In genomic region chr13:60737632-60738324, GRCm38 (mm10) we compare ENCODE assay signal across 8 mouse cellular contexts. TPM values are rescaled to one million over a fixed set of nuclear protein-coding genes. Genes with fewer than 3 reads are reported as not detected.
A peak's percentile ranks its signal among the peaks of the same experiment; 100 is the strongest.
DNase-seq lines count a peak whose midpoint lies in the region; ATAC-seq and TF ChIP-seq lines count a peak whose summit lies in the region.

No protein-coding gene starts in this region.

- WGBS in embryonic facial prominence, embryonic 11.5 days: 15% methylated on average over 9 of the region's 9 CpGs
- 9% methylated on average over 9 of the region's 9 CpGs for WGBS in kidney, adult 2 months
- WGBS in liver, embryonic 14.5 days (ENCODE audit: insufficient replicate concordance): 4% methylated on average over 9 of the region's 9 CpGs
- 12% methylated on average over 9 of the region's 9 CpGs for WGBS in stomach, embryonic 15.5 days

- no peak for TF ChIP-seq POLR2A in kidney, adult 2 months (IDR thresholded peaks at IDR 0.05; ENCODE audit: low read depth, low read length)

- H3K9me3 ChIP-seq in embryonic facial prominence, embryonic 11.5 days (replicated peaks; ENCODE audit: control insufficient read depth, low read length): no peaks in the 10 kb centered on the region
- H3K9me3 ChIP-seq in liver, embryonic 14.5 days (ENCODE audit: control insufficient read depth, low read length): no peaks in the 10 kb centered on the region
- H3K9me3 ChIP-seq in stomach, embryonic 15.5 days: no peaks in the 10 kb centered on the region

- intact Hi-C loops in left cerebral cortex, postnatal 36 days (cut with DNase I): loop anchor here (1.0 kb wide), 2 partner anchors 135 to 258 kb away; no protein-coding TSS in a partner anchor

- no peaks in the 10 kb centered on the region for H3K27me3 ChIP-seq in embryonic facial prominence, embryonic 11.5 days (ENCODE audit: control insufficient read depth, insufficient read depth, low read length)
- H3K27me3 ChIP-seq in kidney, adult 2 months (replicated peaks; ENCODE audit: control insufficient read depth, insufficient read depth, low read length): no peaks in the 10 kb centered on the region
- no peaks in the 10 kb centered on the region for H3K27me3 ChIP-seq in liver, embryonic 14.5 days (ENCODE audit: control insufficient read depth, insufficient read depth, low read length)
- no peaks in the 10 kb centered on the region for H3K27me3 ChIP-seq in stomach, embryonic 15.5 days (replicated peaks)

- no peak overlapping the region for H3K9ac ChIP-seq in embryonic facial prominence, embryonic 11.5 days (replicated peaks; ENCODE audit: low read length)
- H3K9ac ChIP-seq in liver, embryonic 14.5 days (replicated peaks): no peak overlapping the region
- H3K9ac ChIP-seq in stomach, embryonic 15.5 days: no peak overlapping the region

- peak overlapping the region; percentile 3 for H3K4me2 ChIP-seq in embryonic facial prominence, embryonic 11.5 days (ENCODE audit: low read depth, low read length)
- H3K4me2 ChIP-seq in liver, embryonic 14.5 days (ENCODE audit: low read depth): peak overlapping the region; percentile 65
- peak overlapping the region; percentile 48 for H3K4me2 ChIP-seq in stomach, embryonic 15.5 days

- DNase-seq in left cerebral cortex, adult 11 months (ENCODE audit: low spot score): peak; percentile 50
- DNase-seq in left cerebral cortex, postnatal 36 days (ENCODE audit: low spot score in 2 of 2): no peak
- peak; percentile 89 for DNase-seq in embryonic facial prominence, embryonic 11.5 days (ENCODE audit: low spot score)
- peak; percentile 92 for DNase-seq in heart, adult 9 months (ENCODE audit: low spot score in 2 of 2)
- peak; percentile 94 for DNase-seq in kidney, adult 2 months
- DNase-seq in liver, embryonic 14.5 days (ENCODE audit: low read depth in 3 of 3, low spot score in 3 of 3): peak; percentile 63 to 78 (median 68)
- DNase-seq in naive thymus-derived CD4-positive, alpha-beta T cell, adult 2 months (ENCODE audit: low read depth): peak; percentile 91

- no peak for TF ChIP-seq EP300 in liver, embryonic 14.5 days (IDR thresholded peaks at IDR 0.05; ENCODE audit: low read depth)

- H3K4me3 ChIP-seq in embryonic facial prominence, embryonic 11.5 days (ENCODE audit: low read depth, low read length): no peak overlapping the region
- peak overlapping the region; percentile 26; the same call in 1 of the 2 replicates for H3K4me3 ChIP-seq in kidney, adult 2 months (ENCODE audit: insufficient read depth, low read depth, low read length)
- H3K4me3 ChIP-seq in liver, embryonic 14.5 days (ENCODE audit: insufficient read depth in 1 of 2, low read depth in 2 of 2, low read length in 2 of 2): peak overlapping the region; percentile 16 to 22; a peak in 2 of 4 replicates
- peak overlapping the region; percentile 6; the same call in 1 of the 2 replicates for H3K4me3 ChIP-seq in stomach, embryonic 15.5 days (replicated peaks)

- 0 out of 2 replicates have a peak overlapping the region, but pooled peaks have one; percentile 54 for H3K27ac ChIP-seq in embryonic facial prominence, embryonic 11.5 days (replicated peaks; ENCODE audit: low read depth, low read length)
- peak overlapping the region; percentile 74; the same call in 1 of the 2 replicates for H3K27ac ChIP-seq in kidney, adult 2 months (ENCODE audit: insufficient read depth, low read depth, low read length)
- peak overlapping the region; percentile 55 for H3K27ac ChIP-seq in liver, embryonic 14.5 days
- H3K27ac ChIP-seq in stomach, embryonic 15.5 days: peak overlapping the region; percentile 68

- peak; percentile 79 for ATAC-seq in embryonic facial prominence, embryonic 11.5 days (replicated peaks; ENCODE audit: insufficient number of reproducible peaks, low FRiP score, low TSS enrichment, low read depth)
- peak; percentile 76 for ATAC-seq in liver, embryonic 14.5 days (ENCODE audit: insufficient read depth)
- peak; percentile 80 for ATAC-seq in stomach, embryonic 15.5 days (ENCODE audit: insufficient read depth, low FRiP score, low read depth)

- H3K4me1 ChIP-seq in embryonic facial prominence, embryonic 11.5 days (ENCODE audit: control insufficient read depth, insufficient read depth, low read length): no peaks in the 10 kb centered on the region
- H3K4me1 ChIP-seq in kidney, adult 2 months (ENCODE audit: control insufficient read depth, insufficient read depth, low read length): peaks cover 25% of the 10 kb centered on the region
- peaks cover 13 to 32% of the 10 kb centered on the region in 2 experiments for H3K4me1 ChIP-seq in liver, embryonic 14.5 days (replicated peaks; ENCODE audit: control insufficient read depth in 2 of 2, insufficient read depth in 2 of 2, low read length in 1 of 2)
- peaks cover 24% of the 10 kb centered on the region for H3K4me1 ChIP-seq in stomach, embryonic 15.5 days

- TF ChIP-seq CTCF in kidney, adult 2 months (conservative IDR thresholded peaks at IDR 0.05; ENCODE audit: insufficient read depth, insufficient read length, low read depth, low read length): no peak
- TF ChIP-seq CTCF in liver, embryonic 14.5 days (IDR thresholded peaks at IDR 0.05; ENCODE audit: low read depth): no peak

- no peaks in the 10 kb centered on the region; the same call in none of the 2 replicates for H3K36me3 ChIP-seq in embryonic facial prominence, embryonic 11.5 days (replicated peaks; ENCODE audit: control insufficient read depth, insufficient read depth, low read depth, low read length)
- 0 out of 2 replicates have a peak, but pooled peaks cover 1% of the 10 kb centered on the region for H3K36me3 ChIP-seq in kidney, adult 2 months (ENCODE audit: control insufficient read depth, insufficient read depth, low read length)
- no peaks in the 10 kb centered on the region for H3K36me3 ChIP-seq in liver, embryonic 14.5 days (replicated peaks; ENCODE audit: control insufficient read depth, insufficient read depth, low read depth)
- no peaks in the 10 kb centered on the region for H3K36me3 ChIP-seq in stomach, embryonic 15.5 days

RNA-seq across cellular contexts. Expression of gene BC051665, which starts 48.4 kb away (rescaled TPM):
- not detected for total RNA-seq in left cerebral cortex, postnatal 36 days (2021)
- polyA plus RNA-seq in embryonic facial prominence, embryonic 11.5 days (2014; fragmentation: Nextera tagmentation; extraction: Ambion mirVana): not detected in 2 replicates
- not detected in 2 replicates for polyA plus RNA-seq in kidney, adult 2 months (2012; rRNA removed)
- not detected in 2 replicates for polyA plus RNA-seq in liver, embryonic 14.5 days (2012; rRNA removed)
- not detected in 2 replicates for polyA plus RNA-seq in liver, embryonic 14.5 days (2014; fragmentation: Nextera tagmentation; extraction: Ambion mirVana)
- polyA plus RNA-seq in stomach, embryonic 15.5 days (2015; fragmentation: Nextera tagmentation; extraction: Ambion mirVana): not detected in 2 replicates

Comparison
In these comparisons a context has a peak if more than half of its experiments do, and no peak if none do; other contexts are left out.
1. DNase-seq: peak in left cerebral cortex, adult 11 months (single experiment), embryonic facial prominence, embryonic 11.5 days (single experiment), heart, adult 9 months (2 of 2), kidney, adult 2 months (single experiment), liver, embryonic 14.5 days (3 of 3) and naive thymus-derived CD4-positive, alpha-beta T cell, adult 2 months (single experiment); none in left cerebral cortex, postnatal 36 days (0 of 2).
2. H3K4me2 ChIP-seq: peak in every context shown above with its lines; median percentile 65 in liver, embryonic 14.5 days; 48 in stomach, embryonic 15.5 days; 3 in embryonic facial prominence, embryonic 11.5 days.
3. Peak in every context shown above with its lines, with median percentiles within 50 percentile points of each other: ATAC-seq and H3K27ac ChIP-seq.